Mouse (Mus musculus): Measurements from ENCODE around the gene Mtm1.

Mtm1 gene

DNA sequence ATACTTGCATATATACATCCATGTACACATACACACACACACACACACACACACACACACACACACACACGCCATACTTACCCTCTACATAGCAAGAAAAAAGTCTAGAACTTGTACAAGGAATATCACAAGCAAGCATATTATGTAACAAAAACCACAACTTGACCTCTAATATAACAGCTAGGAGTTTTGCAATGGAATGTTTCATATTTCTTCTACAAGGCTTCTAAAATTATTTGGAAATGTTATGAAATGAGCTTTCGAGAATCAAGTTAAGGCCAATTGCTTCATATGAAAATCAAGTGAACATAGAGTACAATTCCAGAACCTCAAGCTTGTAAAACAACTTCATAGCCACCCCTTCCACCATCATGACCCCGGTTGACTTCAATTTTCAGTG, 74.9 kb downstream of the Mtm1 start:
- 99% methylated on average over 3 of the region's 3 CpGs for WGBS

- 85% methylated on average over 7 of the region's 7 CpGs for WGBS
These were observed 76.5 kb downstream of the Mtm1 start for GRCm38 (mm10) chrX:71287088-71287487.

- WGBS = 48% methylated on average over 2 of the region's 2 CpGs
These were observed 83.6 kb downstream of the Mtm1 start for GRCm38 (mm10) chrX:71294191-71294590.

DNA sequence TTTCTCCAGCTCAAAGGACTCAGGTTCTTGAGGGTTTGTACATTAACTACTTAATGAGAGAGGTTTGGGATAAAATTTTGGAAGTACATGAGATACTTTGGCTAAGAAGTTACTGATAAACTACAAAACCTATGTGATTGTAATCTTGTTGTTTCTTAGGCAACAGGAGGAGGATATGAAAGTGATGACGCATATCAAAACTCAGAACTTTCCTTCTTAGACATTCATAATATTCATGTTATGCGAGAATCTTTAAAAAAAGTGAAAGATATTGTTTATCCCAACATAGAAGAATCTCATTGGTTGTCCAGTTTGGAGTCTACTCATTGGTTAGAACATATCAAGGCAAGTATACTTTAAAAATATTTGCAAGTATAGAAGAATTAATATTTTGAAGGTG, 85.4 kb downstream of the Mtm1 start:
- WGBS = 85% methylated on average over 2 of the region's 2 CpGs

DNA sequence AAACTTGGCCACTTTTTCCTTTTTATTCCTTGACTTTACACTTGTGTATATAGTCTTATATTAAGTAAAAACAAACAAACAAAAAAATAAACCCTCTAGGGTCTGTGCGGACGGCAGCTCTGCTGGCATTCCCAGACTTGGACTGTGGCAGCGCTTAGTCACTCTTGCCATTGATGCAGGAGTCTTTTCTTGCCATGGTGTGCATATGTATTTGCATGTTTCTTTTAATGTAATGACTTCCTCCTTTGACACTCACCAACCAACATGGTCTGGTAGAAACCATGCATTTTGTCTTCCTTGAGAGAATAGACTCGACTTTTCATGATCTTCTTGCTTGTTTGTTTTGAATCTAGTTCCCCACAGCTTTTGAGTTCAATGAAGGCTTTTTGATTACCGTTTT, 91.6 kb downstream of the Mtm1 start:
- 82% methylated on average over 5 of the region's 5 CpGs for WGBS

GRCm38 (mm10) chrX:71311229-71311628, 100.7 kb downstream of the Mtm1 start:
- WGBS = 16% methylated on average over 8 of the region's 8 CpGs

GRCm38 (mm10) chrX:71314380-71314779, 103.8 kb downstream of the Mtm1 start:
- WGBS = 57% methylated on average over 5 of the region's 5 CpGs

DNA sequence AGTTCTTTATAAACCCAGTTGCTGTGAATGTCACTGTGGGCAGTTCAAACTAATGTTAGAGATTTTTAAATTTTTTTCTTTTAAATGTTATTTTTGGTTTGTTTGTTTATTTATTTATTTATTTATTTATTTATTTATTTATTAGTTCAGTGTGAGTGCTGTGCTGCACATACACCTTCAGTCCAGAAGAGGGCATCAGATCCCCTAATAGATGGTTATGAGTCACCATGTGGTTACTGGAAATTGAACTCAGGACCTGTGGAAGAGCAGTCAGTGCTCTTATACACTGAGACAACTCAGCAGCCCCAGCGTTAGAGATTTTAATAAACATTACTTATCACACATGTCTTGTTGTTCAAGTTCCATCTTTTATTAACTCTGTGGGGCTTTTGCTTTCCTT, 141.5 kb downstream of the Mtm1 start:
- WGBS = 87% methylated on average over 1 of the region's 1 CpGs

DNA sequence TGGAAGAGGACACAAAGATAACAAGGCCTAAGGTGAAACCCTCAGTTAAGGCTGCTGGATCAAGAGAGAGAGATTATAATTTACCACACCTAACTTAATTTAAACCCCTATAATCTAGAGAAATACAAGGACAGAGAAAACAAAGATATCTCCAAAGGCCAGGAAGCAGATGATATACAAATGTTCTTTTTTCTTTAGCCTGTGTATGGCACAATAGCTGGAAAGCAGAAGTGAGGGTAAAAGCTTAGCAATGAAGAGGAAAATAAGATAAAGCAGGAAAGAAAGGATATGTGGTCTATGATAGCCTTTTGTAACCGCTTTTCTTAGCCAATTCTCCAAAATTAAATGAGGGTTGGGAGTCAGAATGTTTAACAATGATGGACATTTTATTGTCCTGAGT, 144.8 kb downstream of the Mtm1 start:
- WGBS = 68% methylated on average over 1 of the region's 1 CpGs

DNA sequence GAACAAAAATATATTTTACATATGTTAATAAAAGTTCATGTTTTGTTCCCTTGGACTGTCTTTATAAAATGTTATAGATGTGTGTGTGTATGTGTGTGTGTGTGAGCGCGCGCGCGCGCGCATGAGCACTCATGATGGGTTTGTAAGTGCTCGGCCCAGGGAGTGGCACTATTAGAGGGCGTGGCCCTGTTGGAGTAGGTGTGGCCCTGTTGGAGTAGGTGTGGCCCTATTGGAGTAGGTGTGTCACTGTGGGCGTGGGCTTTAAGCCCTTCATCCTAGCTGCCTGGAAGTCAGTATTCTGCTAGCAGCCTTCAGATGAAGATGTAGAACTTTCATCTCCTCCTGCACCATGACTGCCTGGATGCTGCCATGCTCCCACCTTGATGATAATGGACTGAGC, 151.2 kb downstream of the Mtm1 start:
- WGBS = 91% methylated on average over 10 of the region's 10 CpGs

GRCm38 (mm10) chrX:71364062-71364461, 153.5 kb downstream of the Mtm1 start:
- WGBS = 26% methylated on average over 5 of the region's 5 CpGs

- WGBS = 9% methylated on average over 21 of the region's 47 CpGs
These were observed 154.0 kb downstream of the Mtm1 start, which contains the start of gene Mtmr1 for GRCm38 (mm10) chrX:71364554-71364991. TSS of gene Mtmr1 (plus strand) at chrX:71364760.

GRCm38 (mm10) chrX:71365011-71365410, 154.4 kb downstream of the Mtm1 start:
- 1% methylated on average over 14 of the region's 20 CpGs for WGBS

Measured in cerebral cortex, adult 2 months (tissue).